Mouse (Mus musculus): ENCODE measurements around the gene Jund. TPM values are rescaled to one million over a fixed set of nuclear protein-coding genes. Genes with fewer than 3 reads are reported as not detected.
A peak's percentile ranks its signal among the peaks of the same experiment; 100 is the strongest.

The Jund gene
- polyA plus RNA-seq, 1 experiment from 2014 or later = 23.7 TPM

DNA sequence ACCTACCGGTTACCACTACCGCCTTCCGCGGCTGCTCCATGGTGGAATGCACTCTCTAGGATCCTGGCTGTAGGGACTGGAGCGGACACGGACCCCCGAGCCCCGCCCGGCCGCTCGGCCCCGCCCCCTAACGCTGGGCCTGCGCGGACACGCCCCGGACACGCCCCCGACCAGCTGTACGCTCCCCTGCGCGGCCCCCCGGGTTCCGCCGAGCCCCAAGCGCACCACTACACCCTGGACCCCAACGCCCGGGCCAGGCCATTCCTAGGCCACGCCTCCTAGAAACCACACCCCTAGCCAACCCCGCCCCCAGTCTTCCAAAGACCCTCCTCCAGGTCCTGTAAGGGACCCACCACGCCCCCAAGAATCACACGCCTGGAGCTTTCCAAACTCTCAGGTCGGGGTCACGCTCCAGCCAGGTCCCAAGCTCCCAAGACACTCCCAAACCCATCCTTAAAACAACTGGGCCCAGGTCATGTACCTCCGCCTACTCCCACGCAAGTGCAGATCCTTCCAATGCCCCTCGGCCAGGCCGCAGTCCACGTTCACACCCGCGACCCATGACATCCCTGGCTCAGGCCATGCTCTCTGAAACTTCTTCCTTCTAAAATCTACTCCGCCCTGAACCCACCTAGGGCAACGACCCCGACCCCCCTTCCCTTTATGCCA lies 39.0 kb upstream of the Jund start:
- H3K9me3 ChIP-seq (replicated peaks) = no peaks in the 10 kb centered on the region
- peak overlapping the region; percentile 71 for H3K4me3 ChIP-seq (replicated peaks)
- peak overlapping the region; percentile 83 for H3K9ac ChIP-seq
- H3K27ac ChIP-seq (replicated peaks) = peak overlapping the region; percentile 82
- H3K4me2 ChIP-seq = peak overlapping the region; percentile 89
- peaks cover 45% of the 10 kb centered on the region for H3K4me1 ChIP-seq (replicated peaks)
- H3K27me3 ChIP-seq = no peaks in the 10 kb centered on the region
- peak; percentile 91 for ATAC-seq (ENCODE audit: insufficient read depth)
- peaks cover 20% of the 10 kb centered on the region; the same call in 1 of the 2 replicates for H3K36me3 ChIP-seq (replicated peaks)
- WGBS (ENCODE audit: insufficient replicate concordance) = under 1% methylated on average over 44 of the region's 44 CpGs

DNA sequence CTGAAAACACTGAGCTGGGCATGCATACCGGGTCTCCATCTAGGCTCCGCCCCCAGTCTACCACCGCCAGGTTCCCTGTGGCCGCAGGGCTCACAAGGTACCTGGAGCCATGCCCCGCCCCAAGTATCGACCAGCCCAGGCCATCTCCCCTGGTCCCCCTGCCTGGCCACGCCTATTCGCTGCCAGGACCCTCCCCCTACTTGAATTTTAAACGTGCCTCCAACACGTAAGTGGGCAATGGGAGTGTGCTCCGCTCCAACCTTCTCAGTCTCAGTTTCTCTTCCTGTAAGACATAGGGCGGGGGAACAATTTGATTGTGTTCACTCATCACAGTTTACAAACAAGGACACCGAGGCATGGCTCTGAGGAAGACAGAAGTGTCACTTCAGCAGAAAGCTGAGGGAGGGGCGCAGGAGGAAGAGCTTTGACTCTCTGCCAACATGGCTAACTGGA lies 38.5 kb upstream of the Jund start, which contains the start of gene Pgpep1:
Gene Pgpep1 (minus strand): TSS at position 116 of the 453 bp plus-strand sequence.
- H3K27me3 ChIP-seq = no peaks in the 10 kb centered on the region
- H3K9me3 ChIP-seq (replicated peaks) = no peaks in the 10 kb centered on the region
- peaks cover 16% of the 10 kb centered on the region; the same call in 1 of the 2 replicates for H3K36me3 ChIP-seq (replicated peaks)
- ATAC-seq (ENCODE audit: insufficient read depth) = peak; percentile 41
- H3K4me2 ChIP-seq = peak within 1 kb of the TSS; percentile 89
- peak within 1 kb of the TSS; percentile 83 for H3K9ac ChIP-seq
- H3K4me1 ChIP-seq (replicated peaks) = peaks cover 46% of the 10 kb centered on the region
- WGBS (ENCODE audit: insufficient replicate concordance) = 6% methylated on average over 14 of the region's 14 CpGs
- peak within 1 kb of the TSS; percentile 82 for H3K27ac ChIP-seq (replicated peaks)
- H3K4me3 ChIP-seq (replicated peaks) = peak within 1 kb of the TSS; percentile 71

DNA sequence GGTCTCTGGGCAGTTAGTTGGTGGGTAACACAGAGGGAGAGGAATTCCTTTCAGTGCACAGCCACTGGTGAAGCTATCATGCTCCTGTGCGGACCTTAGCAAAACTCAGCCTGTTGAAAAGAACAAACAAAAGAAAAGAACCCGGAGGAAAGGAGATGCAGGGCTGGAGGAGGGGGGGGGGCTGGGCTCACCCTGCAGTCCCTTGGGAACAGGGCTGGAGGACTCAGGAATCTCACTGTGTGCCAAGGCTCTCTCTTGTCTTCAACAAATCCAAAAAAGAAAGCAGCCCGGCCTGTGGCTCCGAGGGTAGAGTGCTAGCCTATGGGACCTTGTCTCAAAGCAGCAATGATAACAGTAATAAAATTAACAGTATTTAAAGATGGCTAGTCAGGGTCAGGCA lies 35.1 kb upstream of the Jund start:
- ATAC-seq (ENCODE audit: insufficient read depth) = no peak
- no peaks in the 10 kb centered on the region for H3K9me3 ChIP-seq (replicated peaks)
- no peaks in the 10 kb centered on the region for H3K36me3 ChIP-seq (replicated peaks)
- H3K27me3 ChIP-seq = no peaks in the 10 kb centered on the region
- H3K27ac ChIP-seq (replicated peaks) = no peak overlapping the region
- no peak overlapping the region for H3K4me2 ChIP-seq
- 65% methylated on average over 4 of the region's 4 CpGs for WGBS (ENCODE audit: insufficient replicate concordance)
- no peak overlapping the region for H3K9ac ChIP-seq
- H3K4me1 ChIP-seq (replicated peaks) = peaks cover 49% of the 10 kb centered on the region
- H3K4me3 ChIP-seq (replicated peaks) = no peak overlapping the region

DNA sequence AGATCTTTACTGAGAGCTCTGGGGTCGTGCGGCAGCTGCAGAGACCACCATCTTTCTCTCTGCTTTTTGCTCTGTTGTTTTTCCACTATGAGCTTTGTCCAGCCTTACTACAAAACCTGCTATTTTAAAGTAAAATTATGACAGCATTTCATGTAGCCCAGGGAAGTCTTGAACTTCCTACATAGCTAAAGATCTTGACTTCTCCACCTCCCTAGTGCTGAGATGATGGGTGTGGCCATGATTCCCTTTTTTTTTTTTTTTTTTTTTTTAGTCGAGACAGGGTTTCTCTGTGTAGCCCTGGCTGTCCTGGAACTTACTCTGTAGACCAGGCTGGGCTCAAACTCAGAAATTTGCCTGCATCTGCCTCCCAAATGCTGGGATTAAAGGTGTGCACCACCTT lies 34.1 kb upstream of the Jund start:
- no peaks in the 10 kb centered on the region for H3K36me3 ChIP-seq (replicated peaks)
- 62% methylated on average over 3 of the region's 3 CpGs for WGBS (ENCODE audit: insufficient replicate concordance)
- no peak overlapping the region for H3K27ac ChIP-seq (replicated peaks)
- peaks cover 39% of the 10 kb centered on the region for H3K4me1 ChIP-seq (replicated peaks)
- ATAC-seq (ENCODE audit: insufficient read depth) = no peak
- H3K9me3 ChIP-seq (replicated peaks) = no peaks in the 10 kb centered on the region
- H3K4me2 ChIP-seq = no peak overlapping the region
- no peaks in the 10 kb centered on the region for H3K27me3 ChIP-seq
- H3K9ac ChIP-seq = no peak overlapping the region
- H3K4me3 ChIP-seq (replicated peaks) = no peak overlapping the region

DNA sequence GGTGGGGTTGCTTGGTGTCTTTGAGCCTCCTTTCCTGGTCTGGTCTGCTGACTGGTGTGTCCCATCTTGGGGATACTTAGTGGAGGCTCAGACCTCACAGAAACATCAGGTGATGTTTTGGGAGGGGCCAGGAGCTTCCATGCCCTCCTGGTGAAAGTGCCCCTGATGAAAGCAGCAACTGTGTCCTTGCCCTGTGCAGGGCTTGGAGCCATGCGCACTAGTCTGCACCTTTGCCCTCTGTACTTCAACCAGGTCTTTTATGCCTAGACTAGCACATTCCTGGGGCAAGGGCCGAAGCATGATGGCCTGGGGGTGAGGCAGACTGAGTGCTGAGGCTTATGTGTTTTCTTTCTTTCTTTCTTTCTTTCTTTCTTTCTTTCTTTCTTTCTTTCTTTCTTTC lies 33.1 kb upstream of the Jund start:
- H3K4me3 ChIP-seq (replicated peaks) = no peak overlapping the region
- no peaks in the 10 kb centered on the region for H3K9me3 ChIP-seq (replicated peaks)
- no peaks in the 10 kb centered on the region for H3K27me3 ChIP-seq
- peaks cover 30% of the 10 kb centered on the region for H3K4me1 ChIP-seq (replicated peaks)
- H3K27ac ChIP-seq (replicated peaks) = no peak overlapping the region
- peak; percentile 38; the same call in 1 of the 2 replicates for ATAC-seq (ENCODE audit: insufficient read depth)
- no peak overlapping the region for H3K4me2 ChIP-seq
- no peak overlapping the region for H3K9ac ChIP-seq
- no peaks in the 10 kb centered on the region for H3K36me3 ChIP-seq (replicated peaks)
- 68% methylated on average over 2 of the region's 2 CpGs for WGBS (ENCODE audit: insufficient replicate concordance)

DNA sequence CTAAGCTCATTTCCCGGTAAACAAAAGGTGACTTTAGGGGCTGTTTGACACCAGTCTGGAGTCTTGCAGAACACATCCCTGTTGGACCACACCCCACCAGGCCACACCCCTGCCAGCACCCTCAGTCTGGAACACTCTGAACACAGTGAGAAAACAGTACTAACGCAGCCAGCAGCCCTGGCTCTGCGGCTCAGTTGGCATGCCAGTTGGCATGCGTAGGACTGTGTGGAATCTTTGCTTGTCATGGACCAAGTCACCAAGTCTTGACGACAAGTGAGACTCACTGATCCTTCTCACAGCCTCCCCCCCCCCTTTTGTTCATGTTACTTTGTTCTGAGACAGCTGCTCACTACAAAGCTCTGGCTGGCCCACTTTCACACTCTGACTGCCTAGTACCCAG lies 31.7 kb upstream of the Jund start:
- Histone ChIP-seq H3K9me3 (replicated peaks) (no peaks in the 10 kb centered on the region), H3K9ac (no peak overlapping the region), H3K27me3 (no peaks in the 10 kb centered on the region), H3K4me1 (replicated peaks) (peaks cover 25% of the 10 kb centered on the region), H3K27ac (replicated peaks) (no peak overlapping the region), H3K4me2 (no peak overlapping the region), H3K4me3 (replicated peaks) (no peak overlapping the region), H3K36me3 (replicated peaks) (no peaks in the 10 kb centered on the region)
- no peak for ATAC-seq (ENCODE audit: insufficient read depth)
- WGBS (ENCODE audit: insufficient replicate concordance) = 59% methylated on average over 5 of the region's 5 CpGs

DNA sequence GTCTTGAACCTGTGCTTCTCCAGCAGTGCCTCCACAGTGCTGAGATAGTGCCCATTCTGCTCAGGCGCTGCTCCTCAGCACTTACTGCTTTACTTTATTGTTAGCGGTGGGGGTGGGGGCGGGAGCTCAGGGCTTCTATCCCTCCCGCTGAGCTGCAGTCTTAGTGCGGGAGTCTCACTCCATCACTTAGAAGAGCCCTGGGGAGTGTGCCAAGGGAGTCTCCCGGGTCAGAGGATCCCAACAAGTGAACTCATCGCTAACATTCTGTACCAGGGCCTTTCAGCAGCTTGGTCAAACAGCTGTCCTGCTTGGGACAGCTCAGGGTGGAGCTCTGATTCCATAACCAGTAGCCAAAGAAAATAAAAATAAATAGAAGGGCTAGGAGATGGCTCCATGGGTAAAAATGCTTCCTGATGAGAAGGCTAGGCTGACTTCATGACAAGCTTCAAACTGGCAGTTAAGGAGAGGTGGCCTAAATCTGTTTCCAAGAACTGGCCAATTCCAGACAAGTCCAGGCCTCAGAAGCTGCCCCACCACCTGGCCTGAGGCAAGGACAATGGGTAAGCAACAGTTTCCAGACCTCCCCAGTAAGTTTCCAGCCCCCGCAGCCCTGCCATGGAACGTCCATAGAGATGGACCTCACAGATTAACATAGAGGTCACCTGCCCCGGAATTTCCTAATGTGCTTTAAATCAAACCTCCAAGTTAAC lies 27.0 kb upstream of the Jund start:
- Histone ChIP-seq H3K9me3 (replicated peaks) (no peaks in the 10 kb centered on the region), H3K27ac (replicated peaks) (no peak overlapping the region), H3K27me3 (no peaks in the 10 kb centered on the region), H3K4me1 (replicated peaks) (peaks cover 52% of the 10 kb centered on the region), H3K36me3 (replicated peaks) (peaks cover 7% of the 10 kb centered on the region), H3K9ac (peak overlapping the region; percentile 55; the same call in 1 of the 2 replicates), H3K4me2 (no peak overlapping the region), H3K4me3 (replicated peaks) (no peak overlapping the region)
- no peak for ATAC-seq (ENCODE audit: insufficient read depth)
- 75% methylated on average over 10 of the region's 10 CpGs for WGBS (ENCODE audit: insufficient replicate concordance)

DNA sequence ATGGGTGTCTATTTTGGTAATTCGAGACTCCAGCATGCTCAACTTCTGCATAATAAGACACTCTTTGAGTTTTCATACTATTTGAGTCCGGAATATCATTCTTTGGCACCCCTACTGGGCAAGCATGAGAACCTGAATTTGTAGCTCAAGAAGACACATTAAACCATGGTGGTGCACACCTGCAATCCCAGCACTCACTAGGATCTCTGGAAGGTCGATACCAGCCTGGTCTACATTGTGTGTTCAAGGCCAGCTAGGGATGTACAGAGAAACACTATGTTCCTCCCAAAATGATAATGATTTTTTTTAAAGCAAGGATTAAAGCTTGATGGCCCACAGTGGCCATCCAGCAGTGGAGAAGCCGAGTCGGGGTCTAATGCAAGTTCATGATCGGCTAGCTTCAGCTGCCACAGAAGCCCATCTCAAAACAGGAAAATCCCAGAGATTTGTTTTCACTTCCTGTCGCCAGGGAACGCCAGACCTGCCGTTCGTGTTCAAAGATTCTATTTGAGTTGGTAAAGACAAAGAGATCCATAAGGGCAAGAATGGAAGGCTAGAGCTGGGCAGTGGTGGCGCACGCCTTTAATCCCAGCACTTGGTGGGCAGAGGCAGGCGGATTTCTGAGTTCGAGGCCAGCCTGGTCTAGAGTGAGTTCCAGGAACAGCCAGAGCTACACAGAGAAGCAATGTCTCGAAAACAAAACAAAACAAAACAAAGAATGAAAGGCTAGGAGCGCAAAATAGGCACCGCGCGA lies 26.2 kb upstream of the Jund start:
- no peaks in the 10 kb centered on the region for H3K9me3 ChIP-seq (replicated peaks)
- H3K4me1 ChIP-seq (replicated peaks) = peaks cover 54% of the 10 kb centered on the region
- peak; percentile 3; the same call in 1 of the 2 replicates for ATAC-seq (ENCODE audit: insufficient read depth)
- 32% methylated on average over 19 of the region's 19 CpGs for WGBS (ENCODE audit: insufficient replicate concordance)
- peak overlapping the region; percentile 81 for H3K4me2 ChIP-seq
- peak overlapping the region; percentile 78 for H3K27ac ChIP-seq (replicated peaks)
- H3K27me3 ChIP-seq = no peaks in the 10 kb centered on the region
- peak overlapping the region; percentile 73 for H3K4me3 ChIP-seq (replicated peaks)
- H3K9ac ChIP-seq = peak overlapping the region; percentile 55
- peaks cover 7% of the 10 kb centered on the region for H3K36me3 ChIP-seq (replicated peaks)

DNA sequence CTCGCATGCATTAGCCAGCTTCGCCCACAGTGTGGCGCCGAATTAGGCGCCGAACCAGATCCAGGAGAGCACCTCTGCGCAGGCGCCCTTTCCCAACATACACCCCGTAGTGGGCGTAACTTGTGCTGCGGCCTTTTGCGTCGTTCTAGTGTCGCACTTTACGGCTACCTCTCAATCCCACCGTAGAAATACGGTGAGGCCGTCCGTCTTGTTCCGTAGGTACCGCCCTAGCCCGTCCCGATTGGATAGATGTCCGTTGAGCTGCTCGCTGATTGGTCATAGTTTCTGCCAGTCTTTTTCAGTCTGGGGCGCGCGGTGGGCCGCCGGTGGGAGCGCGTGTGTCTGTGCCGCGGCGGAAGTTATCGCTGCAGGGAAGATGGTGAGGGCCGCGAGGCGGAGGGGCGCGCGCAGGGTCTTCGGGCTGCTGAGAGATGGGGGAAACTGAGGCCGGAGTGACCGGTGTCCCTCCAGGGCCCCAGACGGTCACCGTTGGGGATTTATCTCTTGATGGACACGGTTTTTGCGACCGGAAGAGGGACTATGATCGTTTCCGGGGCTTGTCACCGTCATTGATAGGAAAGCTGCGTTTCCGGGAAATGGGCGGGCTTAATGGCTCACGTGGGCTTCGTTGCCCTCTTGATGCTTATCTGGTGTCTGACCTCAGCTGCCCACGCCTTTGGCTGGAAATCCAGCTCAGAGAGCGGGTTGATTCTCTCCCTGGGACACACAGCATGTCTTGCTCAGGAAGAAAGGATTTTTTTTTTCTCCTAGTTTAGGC lies 25.5 kb upstream of the Jund start, which contains the start of gene Lsm4:
Gene Lsm4 (plus strand): TSS at position 170 of the 778 bp plus-strand sequence.
- peak; percentile 94 for ATAC-seq (ENCODE audit: insufficient read depth)
- H3K36me3 ChIP-seq (replicated peaks) = peaks cover 13% of the 10 kb centered on the region
- H3K27ac ChIP-seq (replicated peaks) = peak within 1 kb of the TSS; percentile 95
- H3K9me3 ChIP-seq (replicated peaks) = no peaks in the 10 kb centered on the region
- peak within 1 kb of the TSS; percentile 81 for H3K4me2 ChIP-seq
- peak within 1 kb of the TSS; percentile 73 for H3K4me3 ChIP-seq (replicated peaks)
- H3K9ac ChIP-seq = peak within 1 kb of the TSS; percentile 70
- WGBS (ENCODE audit: insufficient replicate concordance) = under 1% methylated on average over 60 of the region's 60 CpGs
- no peaks in the 10 kb centered on the region for H3K27me3 ChIP-seq
- peaks cover 61% of the 10 kb centered on the region for H3K4me1 ChIP-seq (replicated peaks)

DNA sequence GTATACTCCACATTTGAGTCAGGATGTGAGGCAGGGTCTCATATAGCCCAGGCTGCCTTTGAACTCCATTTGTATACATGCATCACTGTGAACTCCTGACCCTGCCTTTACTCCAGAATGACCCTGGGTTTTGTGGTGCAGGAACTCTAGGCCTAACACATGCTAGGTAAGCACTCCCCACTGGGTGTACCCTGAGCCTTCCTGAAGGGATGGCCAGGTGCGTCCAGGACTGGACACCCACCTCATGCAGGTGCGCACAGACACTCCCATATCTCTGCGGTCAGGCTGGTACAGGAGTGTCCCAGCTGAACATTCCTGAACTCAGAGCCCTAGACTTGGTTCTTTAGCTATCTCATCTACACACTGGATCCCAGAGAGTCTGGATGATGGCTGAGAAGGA lies 24.6 kb upstream of the Jund start:
- Histone ChIP-seq H3K9ac (peak overlapping the region; percentile 70), H3K27ac (replicated peaks) (peak overlapping the region; percentile 95), H3K4me3 (replicated peaks) (peak overlapping the region; percentile 73), H3K4me1 (replicated peaks) (peaks cover 70% of the 10 kb centered on the region), H3K27me3 (no peaks in the 10 kb centered on the region), H3K9me3 (replicated peaks) (no peaks in the 10 kb centered on the region), H3K36me3 (replicated peaks) (peaks cover 22% of the 10 kb centered on the region), H3K4me2 (peak overlapping the region; percentile 81)
- 72% methylated on average over 3 of the region's 3 CpGs for WGBS (ENCODE audit: insufficient replicate concordance)
- ATAC-seq (ENCODE audit: insufficient read depth) = no peak
